Mouse (Mus musculus) myocyte (in vitro differentiated cells): ENCODE results near the gene Ttll6.

Source experiments
- MAX ChIP-seq: IDR thresholded peaks from one replicate; pipeline ENCODE4 v1.6.1; 2011; ENCODE audit warnings: low read depth, mild to moderate bottlenecking, control low read depth
- MYOG ChIP-seq, 3 experiments: IDR thresholded peaks; one replicate each; pipeline ENCODE4 v1.6.1; 2011; ENCODE audit warnings: control low read depth in 2 of 3, low read depth in 2 of 3, mild to moderate bottlenecking in 2 of 3; ENCODE audit not compliant: insufficient read length in 2 of 3, control insufficient read depth in 1 of 3, insufficient read depth in 1 of 3
- TCF12 ChIP-seq: IDR thresholded peaks from one replicate; pipeline ENCODE4 v1.6.1; 2011; ENCODE audit warnings: mild to moderate bottlenecking, control low read depth; ENCODE audit not compliant: poor library complexity, insufficient read depth, severe bottlenecking

DNA sequence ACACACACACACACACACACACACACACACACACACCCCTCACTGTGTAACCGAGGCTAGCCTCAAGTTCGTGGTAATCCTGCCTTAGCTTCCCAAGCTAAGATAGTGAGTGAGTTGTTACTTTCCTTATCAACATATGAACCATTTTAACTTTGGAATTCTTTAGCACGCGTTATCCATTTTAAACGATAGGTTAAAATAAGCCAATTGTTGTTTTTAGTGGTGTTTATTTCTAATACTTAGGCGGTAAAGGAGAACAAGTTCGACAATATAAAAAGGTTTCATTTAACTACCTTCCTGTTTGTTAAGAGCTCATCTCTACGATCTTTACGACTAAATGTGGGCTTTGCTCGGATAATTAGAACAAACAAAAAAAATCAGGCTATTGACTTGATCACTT is 43.3 kb downstream of the Ttll6 start:
- TF ChIP-seq MYOG (IDR thresholded peaks at IDR 0.05; ENCODE audit: control insufficient read depth in 1 of 3, insufficient read depth in 1 of 3, insufficient read length in 2 of 3, low read depth in 2 of 3) (no peak), MAX (no peak), TCF12 (no peak)
